Mouse (Mus musculus): Measurements from ENCODE around the gene Ebpl.
A peak's percentile ranks its signal among the peaks of the same experiment; 100 is the strongest.
"Not testable (repeated sequence)": the region's sequence is repeated elsewhere in the genome, so short reads cannot be mapped to it uniquely, and the experiment has no call there.

Ebpl gene

DNA sequence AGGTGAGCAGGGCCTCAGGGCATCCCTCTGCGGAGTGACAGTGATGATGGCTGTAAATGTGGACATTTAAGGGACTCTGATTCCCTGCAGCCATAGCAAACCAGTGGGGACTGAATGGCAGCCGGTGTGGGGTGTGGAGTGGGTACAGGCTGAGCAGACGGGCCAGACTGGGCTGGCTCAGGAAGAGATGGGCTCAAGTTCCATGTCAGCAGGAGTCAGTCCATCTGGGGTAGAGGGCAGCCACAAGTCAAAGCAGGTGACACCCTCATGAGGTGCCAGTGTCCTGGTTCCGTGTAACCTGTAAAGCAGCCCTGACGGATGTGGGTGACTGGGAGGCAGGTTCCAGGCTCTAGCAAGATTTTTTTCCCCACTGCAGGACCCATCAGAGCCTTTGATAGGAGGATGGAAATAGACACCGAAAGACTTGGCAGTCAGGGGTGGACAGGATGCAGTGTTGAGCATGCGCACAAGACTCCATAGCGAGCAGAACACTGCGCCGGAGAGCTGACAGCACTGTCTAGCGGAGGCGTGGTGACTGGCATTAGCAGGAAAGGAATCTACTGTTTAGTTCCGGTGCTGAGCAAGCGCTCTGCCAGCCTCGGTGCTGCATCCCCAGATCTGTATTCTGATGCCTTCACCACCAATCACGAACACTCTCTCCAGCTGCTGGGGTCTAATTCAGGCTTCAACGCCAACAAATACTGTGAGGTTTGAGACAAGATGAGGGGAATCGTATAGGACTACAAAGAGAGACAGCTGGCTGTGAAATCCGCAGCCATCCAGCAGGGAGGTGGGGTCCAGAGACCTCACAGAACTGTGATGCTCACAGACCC lies 32.4 kb downstream of the Ebpl start:
- peak; percentile 39 for DNase-seq (ENCODE audit: low spot score)

DNA sequence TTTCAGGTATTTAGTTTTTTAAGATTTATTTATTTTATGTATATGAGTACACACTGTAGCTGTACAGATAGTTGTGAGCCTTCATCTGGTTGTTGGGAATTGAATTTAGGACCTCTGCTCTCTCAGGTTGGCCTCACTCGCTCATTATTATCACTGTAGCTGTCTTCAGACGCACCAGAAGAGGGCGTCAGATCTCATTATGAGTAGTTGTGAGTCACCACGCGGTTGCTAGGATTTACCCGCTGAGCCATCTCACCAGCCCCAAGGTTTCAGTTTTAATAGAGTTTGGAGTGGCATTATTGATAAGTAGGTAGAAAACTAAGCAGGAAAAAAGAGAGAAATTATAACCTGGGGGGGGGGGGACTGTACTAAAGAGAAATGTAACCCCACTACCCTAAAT lies 33.2 kb downstream of the Ebpl start:
- DNase-seq (ENCODE audit: low spot score) = not testable (repeated sequence)

DNA sequence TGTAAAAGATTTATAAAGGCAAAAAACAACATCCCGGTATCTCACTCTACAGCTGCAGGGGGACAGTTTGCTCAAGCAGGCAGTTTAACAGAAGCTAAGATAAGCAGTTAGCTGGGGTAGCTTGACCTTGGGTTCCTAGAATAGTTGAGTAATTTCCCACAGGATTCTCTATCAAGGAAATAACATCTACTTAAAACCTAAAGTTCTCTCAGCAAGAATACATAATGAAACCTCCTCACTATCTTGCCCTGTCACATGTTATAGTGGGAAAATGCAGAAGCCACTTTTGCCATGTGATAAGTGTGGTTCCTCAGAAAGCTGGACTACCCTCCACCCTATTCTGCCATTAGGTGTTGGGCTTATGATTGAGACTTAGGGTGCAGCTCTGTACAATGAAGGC lies 37.5 kb downstream of the Ebpl start:
- no peak for DNase-seq (ENCODE audit: low spot score)

DNA sequence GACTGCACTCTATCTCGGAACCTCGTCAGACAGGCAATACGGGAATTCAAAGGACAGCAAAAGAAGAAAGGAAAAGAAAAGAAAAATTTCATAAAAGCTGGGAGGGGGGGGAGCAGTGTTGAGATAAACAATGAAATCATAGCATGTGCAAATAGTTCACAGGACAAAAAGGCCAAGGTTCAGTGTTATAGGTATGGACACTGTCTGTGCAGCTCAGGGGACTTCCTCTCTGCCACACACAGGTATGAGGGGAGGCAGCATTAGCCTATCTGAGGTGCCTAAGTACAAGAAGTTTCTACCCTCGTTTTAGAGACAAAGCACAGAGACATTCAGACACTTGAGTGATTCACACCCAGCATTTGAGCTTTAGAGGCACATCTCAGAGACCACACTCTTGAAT lies 39.0 kb downstream of the Ebpl start:
- no peak for DNase-seq (ENCODE audit: low spot score)

DNA sequence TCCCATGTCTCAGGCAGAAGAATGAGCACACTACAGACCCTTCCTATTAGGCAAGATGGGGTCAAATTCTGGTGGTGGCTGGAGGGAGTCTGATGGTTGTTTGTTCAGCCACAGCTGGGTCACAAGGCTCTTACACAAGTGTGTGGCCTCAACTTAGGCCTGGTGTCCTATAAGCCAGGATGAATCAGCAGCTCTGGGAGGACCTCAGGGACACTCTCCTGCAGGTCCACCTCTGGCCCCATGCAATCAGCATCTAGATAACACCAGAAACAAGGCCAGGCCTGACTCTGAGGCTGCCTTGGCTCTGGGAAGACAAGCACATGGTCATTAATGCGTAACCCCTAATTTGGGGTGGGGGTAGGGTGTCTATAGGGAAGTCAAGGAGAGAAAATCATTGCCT lies 39.5 kb downstream of the Ebpl start:
- no peak for DNase-seq (ENCODE audit: low spot score)

DNA sequence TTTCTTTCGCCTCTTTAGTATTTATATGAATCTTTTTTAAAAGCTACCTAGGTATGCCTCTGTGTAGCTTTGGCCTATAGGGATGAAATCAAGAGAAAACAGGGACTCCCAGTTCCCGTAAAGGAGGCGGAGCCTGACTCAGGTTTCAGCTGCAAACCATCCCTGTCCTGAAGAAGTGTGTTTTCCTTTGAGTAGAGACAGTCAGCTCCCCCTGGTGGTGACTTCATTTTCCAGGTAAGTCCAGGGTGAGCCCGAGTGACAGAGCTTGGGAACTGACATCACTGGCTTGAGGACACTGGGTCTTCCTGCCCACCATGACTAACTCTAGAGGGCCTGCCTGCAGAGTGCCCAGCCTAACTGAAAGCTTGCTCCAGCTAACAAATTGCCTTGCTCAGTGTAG lies 43.4 kb downstream of the Ebpl start:
- peak; percentile 51 for DNase-seq (ENCODE audit: low spot score)

DNA sequence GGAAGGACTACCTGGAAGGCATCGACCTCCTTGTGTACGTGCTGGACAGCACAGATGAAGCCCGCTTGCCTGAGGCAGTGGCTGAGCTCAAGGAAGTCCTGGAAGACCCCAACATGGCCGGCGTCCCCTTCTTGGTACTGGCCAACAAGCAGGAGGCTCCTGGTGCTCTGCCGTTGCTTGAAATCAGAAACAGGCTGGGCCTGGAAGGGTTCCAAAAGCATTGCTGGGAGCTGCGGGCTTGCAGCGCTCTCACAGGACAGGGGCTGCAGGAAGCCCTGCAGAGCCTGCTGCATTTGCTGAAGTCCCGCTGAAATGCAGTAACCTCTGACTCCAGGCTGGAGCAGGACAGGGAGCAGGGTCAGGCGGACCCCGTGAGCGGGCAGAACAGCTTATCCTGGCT lies 49.3 kb downstream of the Ebpl start:
- no peak for DNase-seq (ENCODE audit: low spot score)

DNA sequence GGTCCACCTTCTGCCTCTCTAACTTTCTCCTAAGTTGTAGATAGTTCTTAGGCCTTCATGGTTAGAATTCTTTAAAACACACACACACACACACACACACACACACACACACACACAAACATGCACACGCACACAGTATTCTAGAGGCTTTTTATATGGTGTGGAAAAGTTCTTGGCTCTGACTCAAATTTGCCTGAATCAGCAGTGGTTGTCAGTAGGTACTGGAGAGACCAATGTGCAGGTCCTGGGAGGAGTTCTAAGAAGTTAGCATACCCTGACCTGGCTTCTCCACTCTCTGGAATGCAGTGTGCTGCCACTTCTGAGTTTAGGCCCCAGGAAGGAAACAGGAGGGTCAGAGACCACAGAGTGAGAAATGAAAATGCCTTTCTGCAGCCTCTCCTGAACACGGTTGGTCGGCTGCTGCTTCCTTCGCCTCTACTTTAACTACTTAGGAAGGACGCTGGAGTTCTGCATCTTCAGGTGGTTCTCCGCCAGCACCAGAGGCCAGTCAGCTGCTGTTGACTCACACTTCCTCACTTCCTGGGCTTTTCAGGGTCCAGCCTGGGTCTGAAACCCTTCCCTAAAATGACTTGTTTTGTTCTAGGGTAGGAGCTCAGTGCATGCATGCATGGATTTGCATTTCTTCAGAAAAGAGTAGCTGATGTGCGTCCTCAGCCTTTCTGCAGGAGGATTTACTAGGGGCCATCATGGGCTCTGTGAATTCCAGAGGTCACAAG lies 50.0 kb downstream of the Ebpl start:
- DNase-seq (ENCODE audit: low spot score) = no peak

DNA sequence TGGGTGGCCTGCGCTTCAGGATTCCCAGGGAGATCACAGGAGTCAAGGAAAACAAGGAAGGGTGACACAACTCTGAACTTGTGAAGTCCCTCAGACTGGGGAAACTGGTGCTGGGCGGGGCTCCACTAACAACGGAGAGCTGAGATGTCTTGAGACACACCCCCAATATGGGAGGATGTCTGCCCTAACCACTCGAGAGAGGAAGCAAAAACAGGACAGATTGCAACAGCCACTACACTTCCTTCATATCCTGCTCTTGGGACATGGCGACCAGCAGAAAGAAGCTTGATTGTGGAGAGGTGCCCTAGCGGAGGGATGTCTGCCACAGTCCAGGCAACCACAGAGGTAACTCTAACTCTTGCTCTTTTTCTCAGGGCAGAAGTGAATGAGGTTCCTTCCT lies 50.6 kb downstream of the Ebpl start, which contains the start of gene Arl11:
TSS of gene Arl11 (plus strand) at position 161 of the 400 bp plus-strand sequence.
- DNase-seq (ENCODE audit: low spot score) = no peak

DNA sequence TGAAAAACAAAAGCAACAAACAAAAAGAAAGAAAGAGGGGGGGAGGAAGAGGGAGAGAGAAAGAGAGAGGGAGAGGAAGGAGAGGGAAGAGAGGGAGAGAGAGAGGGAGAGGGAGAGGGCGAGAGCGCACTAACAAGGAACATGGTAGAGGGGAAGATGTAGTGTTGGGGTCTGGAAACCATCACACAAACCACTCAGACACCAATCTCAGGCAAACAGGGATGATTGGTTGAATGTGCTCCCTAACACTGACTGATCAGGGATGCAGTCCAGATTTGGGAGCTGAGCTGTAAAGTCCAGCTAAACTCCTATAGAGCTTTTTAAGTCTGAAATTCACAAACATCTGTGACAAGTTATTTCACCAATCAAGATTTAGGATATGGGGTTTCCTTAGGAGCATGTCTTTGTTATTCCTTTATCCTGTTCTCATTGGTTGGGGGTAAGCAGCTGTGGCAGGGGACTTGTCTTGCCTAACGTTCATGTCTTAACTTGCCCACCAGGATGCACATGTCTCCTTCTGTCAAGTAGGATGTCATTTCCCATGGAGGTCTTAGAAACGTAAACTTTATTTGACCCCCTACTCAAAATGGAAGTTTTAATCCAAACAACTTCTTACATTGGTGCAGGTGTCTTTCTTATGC lies 56.1 kb downstream of the Ebpl start:
- no peak for DNase-seq (ENCODE audit: low spot score)

DNA sequence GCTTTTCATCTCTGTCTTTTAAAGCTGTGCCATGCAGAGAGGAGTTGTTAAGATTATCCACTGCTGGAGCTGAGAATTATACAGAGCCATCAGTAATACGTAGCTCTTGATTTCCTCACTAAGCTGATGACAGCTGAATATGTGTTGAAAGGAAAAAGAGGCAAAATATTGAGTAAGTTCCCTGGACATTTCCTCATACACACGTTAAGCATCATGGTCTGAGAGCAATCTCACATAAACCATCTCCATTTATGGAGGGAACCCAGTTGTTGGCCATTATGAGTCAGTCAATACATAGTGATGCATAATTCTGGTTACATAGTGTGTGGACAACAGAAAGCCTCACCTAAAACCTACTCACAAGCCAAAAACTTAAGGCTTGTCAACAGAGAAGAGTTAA lies 57.8 kb downstream of the Ebpl start:
- DNase-seq (ENCODE audit: low spot score) = no peak

DNA sequence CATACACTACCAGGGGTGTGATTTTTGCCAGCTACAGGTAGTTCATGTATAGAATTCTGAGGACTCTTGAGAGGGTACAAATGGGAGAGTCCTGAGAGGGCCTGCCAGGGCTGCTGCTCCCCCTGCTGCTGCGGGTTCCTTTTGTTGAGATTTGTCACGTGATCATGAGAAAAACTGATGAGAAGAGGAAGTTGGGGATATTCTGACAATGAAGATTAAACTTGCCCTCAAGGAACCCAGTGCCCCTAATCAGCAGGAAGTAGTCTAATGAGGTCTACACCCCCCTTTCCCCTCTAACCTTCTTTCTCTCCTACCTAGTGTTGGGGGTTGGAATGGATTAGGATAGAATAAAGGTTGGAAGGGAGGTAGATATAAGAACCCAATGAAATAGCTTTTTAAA lies 58.9 kb downstream of the Ebpl start:
- DNase-seq (ENCODE audit: low spot score) = no peak

DNA sequence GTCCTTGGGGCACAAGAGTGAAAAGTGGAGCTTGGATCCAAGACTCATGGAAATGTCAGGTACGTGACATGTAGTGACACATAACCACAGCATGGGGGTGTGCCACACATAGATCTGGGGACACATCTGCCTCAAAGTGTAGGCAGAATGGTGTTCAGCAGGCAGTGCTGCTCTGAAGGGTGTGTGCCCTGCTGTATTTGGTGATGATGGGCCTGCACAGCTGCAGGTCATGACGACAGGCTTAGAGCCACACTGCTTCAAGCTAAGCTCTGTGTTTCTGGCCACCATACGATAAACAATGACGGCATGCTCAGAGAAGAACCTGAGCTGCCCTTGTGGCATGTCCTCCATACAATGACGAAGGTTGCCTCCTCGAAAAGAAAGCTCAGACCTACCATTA lies 60.4 kb downstream of the Ebpl start:
- DNase-seq (ENCODE audit: low spot score) = no peak

DNA sequence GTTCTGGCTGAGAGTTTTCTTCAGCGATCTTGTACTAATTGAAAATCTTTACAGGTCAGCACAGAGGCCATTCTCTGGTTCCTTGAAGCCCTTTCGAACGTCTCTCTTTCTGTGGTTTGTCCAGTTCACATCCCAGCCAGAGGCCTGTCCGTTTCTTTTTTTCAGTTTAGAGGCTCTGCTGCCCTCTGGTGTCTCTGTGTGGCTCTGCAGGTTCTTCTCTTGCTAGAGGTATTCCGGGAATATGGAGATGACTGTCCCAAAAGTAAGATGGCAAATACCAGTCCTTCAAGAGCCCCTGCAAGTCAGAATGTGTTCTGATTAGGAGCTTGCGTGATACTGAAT lies 65.5 kb downstream of the Ebpl start:
- DNase-seq (ENCODE audit: low spot score) = peak; percentile 32

DNA sequence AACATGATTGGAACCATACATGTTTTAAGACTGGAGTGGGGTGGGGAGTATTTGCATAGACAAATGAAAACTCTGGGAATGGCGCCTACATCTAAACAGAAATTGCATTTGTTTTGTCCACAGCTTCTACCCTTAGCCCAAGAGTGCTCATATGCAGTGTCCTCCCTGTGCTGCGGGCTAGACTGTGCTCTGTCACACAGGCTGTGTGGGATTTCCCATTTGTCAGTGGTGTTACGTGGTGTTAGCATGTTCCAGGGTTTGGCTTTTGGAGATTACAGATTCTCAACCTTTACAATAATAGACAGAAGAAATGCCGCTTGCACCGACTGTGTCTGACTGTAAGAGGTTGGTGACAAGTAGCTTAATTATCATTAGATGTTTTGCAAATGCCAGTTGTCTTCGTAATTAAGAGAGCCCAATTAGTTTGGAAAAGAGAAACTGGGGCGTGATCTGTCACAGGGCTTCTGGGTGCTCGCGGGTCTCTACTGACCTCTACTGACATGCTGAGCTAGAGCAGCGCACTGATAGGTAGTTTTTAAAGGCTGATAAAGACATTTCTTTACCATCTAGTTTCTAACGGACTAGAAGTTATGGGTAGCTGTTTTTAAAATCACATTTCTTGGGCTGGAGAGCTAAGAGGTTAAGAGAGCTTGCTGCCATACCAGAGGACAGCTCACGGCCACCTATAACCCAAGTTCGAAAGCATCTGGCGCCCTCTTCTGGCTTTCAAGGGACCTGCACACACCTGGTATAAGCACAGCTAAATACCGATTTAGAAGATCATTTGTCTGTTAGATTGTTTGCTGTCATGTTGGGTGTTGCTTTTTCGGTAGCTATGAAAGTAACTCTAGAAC lies 66.1 kb downstream of the Ebpl start:
- peak; percentile 45 for DNase-seq (ENCODE audit: low spot score)

DNA sequence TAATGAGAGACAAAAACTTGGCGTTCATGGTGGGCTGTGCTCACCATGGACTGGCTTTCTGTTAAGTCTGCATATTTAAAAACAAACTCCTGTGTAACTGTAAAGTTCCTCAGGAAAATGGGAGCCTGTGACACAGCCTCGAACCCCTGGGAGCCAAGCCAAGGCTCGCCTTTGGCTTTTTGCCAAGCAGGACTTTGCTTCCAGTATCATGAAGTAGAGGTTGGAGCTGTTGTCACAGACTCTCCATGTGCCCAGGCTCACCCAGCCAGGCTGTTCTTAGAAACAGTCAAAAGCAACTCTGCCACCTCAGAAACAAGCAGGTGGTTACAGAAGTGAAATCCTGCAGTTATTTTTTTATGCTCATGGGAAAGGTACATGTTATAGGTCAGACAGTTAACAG lies 69.6 kb downstream of the Ebpl start:
- DNase-seq (ENCODE audit: low spot score) = no peak

DNA sequence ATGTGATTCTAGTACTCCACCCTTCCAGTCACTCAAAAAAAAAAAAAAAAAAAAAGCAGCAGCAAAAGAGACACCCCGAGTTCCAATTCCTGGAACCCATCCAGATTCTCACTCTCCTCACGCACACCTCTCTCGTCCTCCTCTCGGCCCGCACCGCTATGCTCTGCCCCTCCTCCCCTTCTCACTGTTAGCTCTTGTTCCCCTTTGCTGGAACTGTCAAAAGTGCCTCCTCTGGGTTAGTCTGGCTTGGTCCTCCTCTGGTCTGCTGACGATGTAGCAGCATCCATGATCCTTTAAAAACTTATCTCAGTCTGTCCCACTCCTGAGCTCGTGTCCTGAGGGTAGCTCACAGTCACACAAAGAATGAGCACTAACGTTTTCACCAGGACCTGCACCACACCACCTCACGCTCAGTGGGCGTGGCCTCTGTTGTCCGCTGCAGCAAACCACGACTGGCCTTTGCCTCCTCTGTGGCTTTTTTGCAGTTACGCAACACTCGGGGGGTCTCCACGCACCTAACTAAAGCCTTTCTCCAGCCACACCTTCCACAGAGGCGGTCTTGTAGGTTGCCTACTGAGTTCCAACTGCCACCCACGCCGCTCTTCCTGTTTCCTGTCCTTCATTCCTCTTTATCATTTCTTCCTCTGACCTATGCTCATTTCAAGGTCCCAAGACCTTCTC lies 71.5 kb downstream of the Ebpl start:
- no peak for DNase-seq (ENCODE audit: low spot score)

Measured in urinary bladder, postnatal 25 days (tissue).